Mouse (Mus musculus) bone marrow macrophage, adult 2 months (primary cell): ENCODE measurements around the gene Ptch1. TPM values are rescaled to one million over a fixed set of nuclear protein-coding genes. Genes with fewer than 3 reads are reported as not detected.

Source experiments
- H3K27ac ChIP-seq: 2 replicates; pipeline ENCODE4 v1.5.1; 2012; ENCODE audit warnings: low read depth, low read length; ENCODE audit not compliant: insufficient read depth
- H3K4me1 ChIP-seq: 2 replicates; pipeline ENCODE4 v1.6.1; 2012; ENCODE audit warnings: low read length; ENCODE audit not compliant: control insufficient read depth, insufficient read depth
- H3K4me3 ChIP-seq: 2 replicates; pipeline ENCODE4 v1.5.1; 2012; ENCODE audit warnings: mild to moderate bottlenecking, low read length, moderate library complexity; ENCODE audit not compliant: insufficient read depth
- CTCF ChIP-seq: IDR thresholded peaks from 2 replicates; pipeline ENCODE4 v1.5.1; 2012; ENCODE audit warnings: low read depth, mild to moderate bottlenecking, low read length, moderate library complexity
- POLR2A ChIP-seq: IDR thresholded peaks from 2 replicates; pipeline ENCODE4 v1.6.1; 2012; ENCODE audit warnings: mild to moderate bottlenecking, low read depth, low read length, borderline replicate concordance
- polyA plus RNA-seq: library from polyadenylated mRNA; stranded (reverse); fragments of >200 nt; gene quantifications from 2 replicates; pipeline ENCODE4 v1.2.4, GENCODE M21; 2012; ENCODE audit not compliant: missing spikeins, insufficient read depth, insufficient read length

Ptch1 gene
- polyA plus RNA-seq, 1 experiment: 2.5 TPM

DNA sequence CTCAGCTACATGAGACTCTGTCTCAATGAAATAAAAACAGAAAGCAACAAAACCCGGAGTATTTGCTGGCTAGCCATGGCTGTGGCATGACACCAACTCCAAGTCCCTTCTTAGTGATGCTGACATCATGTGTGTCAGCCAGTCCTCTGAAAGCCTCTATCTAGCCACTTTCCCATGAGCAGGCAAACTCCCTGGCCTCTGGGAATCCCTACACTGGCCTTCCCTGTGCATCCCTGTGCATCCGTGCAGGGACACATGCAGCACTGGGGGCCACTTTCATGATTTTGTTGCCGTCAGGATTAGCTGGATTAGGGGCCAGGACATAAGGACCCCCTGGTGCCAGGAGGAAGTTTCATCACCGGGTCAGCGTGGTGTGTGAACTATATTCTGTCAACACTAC lies 20.0 kb downstream of the Ptch1 start:
- Histone ChIP-seq H3K4me3 (no peak overlapping the region), H3K4me1 (peaks cover 16% of the 10 kb centered on the region), H3K27ac (no peak overlapping the region)
- TF ChIP-seq POLR2A: no peak
- TF ChIP-seq CTCF: no peak

GRCm38 (mm10) chr13:63552291-63552932 lies 21.0 kb downstream of the Ptch1 start:
- H3K4me3 ChIP-seq: no peak overlapping the region
- TF ChIP-seq CTCF: no peak
- no peak for TF ChIP-seq POLR2A

DNA sequence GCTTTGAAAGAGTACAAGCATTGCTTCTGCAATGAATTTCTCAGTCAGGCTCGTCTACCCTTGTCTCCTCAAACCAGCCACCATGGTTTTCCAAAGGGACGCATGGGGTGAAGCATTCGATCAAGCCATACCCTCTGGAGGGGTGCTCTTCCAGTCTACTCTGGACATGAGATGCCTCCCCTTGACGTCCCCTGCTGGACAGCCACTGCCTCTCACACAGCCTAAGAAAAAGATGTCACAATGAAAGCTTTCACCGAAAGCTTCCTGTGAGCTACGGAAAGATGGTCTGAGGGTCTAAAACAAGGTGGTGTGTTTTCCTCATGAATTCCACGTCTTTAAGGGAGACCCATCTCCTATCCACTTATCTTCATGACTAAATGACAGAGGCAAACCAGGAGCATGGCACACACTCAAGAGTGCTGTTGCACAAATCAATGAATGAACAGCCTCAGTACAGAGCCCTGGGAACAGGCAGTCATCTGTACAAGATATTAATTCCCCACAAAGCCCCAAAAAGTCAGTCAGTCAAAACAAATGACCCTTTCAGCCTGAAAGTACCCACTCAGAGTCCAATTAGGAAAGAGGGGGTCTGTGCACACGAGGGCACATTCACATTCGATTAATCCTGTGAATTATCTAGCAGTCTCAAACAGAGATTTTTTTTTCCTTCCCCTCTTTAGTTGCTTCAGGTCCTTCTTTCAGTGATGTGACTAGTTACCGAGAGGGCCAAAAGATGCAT lies 21.7 kb downstream of the Ptch1 start:
- no peak for TF ChIP-seq POLR2A
- TF ChIP-seq CTCF: no peak
- H3K27ac ChIP-seq: no peak overlapping the region
- H3K4me1 ChIP-seq: peaks cover 16% of the 10 kb centered on the region

More at GRCm38 (mm10) chr13:63552291-63552932, 21.0 kb downstream of the Ptch1 start:
- peaks cover 16% of the 10 kb centered on the region for H3K4me1 ChIP-seq
- H3K27ac ChIP-seq: no peak overlapping the region

GRCm38 (mm10) chr13:63550367-63550766 lies 23.0 kb downstream of the Ptch1 start:
- no peak overlapping the region for H3K27ac ChIP-seq
- H3K4me3 ChIP-seq: no peak overlapping the region
- TF ChIP-seq POLR2A: no peak
- TF ChIP-seq CTCF: no peak
- peaks cover 16% of the 10 kb centered on the region for H3K4me1 ChIP-seq

More for the DNA sequence above, 21.7 kb downstream of the Ptch1 start:
- no peak overlapping the region for H3K4me3 ChIP-seq

- Histone ChIP-seq H3K27ac (no peak overlapping the region), H3K4me1 (peaks cover 12% of the 10 kb centered on the region), H3K4me3 (no peak overlapping the region)
- TF ChIP-seq CTCF (no peak), POLR2A (no peak)
These were observed 24.2 kb downstream of the Ptch1 start for GRCm38 (mm10) chr13:63549210-63549609.

DNA sequence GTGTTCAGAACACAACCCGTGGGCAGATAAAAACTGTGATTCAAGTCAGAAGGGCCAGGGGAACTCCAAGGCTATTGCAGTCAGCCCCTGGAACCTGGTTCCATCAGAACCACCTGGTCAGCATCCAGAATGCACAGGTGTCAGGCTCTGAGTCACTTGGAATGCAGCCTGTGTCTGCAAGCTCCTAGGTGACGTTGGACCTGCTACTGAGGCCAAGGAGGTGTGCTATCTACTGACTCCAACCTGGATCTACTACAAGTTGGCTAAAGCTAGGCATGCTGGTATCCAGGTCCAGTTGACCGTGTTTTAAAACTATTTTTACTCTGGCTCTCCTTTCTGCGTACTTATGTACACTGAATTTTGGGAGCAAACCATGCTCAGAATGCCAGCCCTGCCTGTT lies 24.8 kb downstream of the Ptch1 start:
- TF ChIP-seq CTCF (no peak), POLR2A (no peak)
- Histone ChIP-seq H3K4me3 (no peak overlapping the region), H3K27ac (no peak overlapping the region), H3K4me1 (peaks cover 7% of the 10 kb centered on the region)

- Histone ChIP-seq H3K27ac (no peak overlapping the region), H3K4me1 (no peaks in the 10 kb centered on the region), H3K4me3 (no peak overlapping the region)
- no peak for TF ChIP-seq POLR2A
- TF ChIP-seq CTCF: no peak
These were observed 28.1 kb downstream of the Ptch1 start for GRCm38 (mm10) chr13:63545291-63545690.

- TF ChIP-seq POLR2A: no peak
- TF ChIP-seq CTCF: no peak
- no peaks in the 10 kb centered on the region for H3K4me1 ChIP-seq
These were observed 28.5 kb downstream of the Ptch1 start for GRCm38 (mm10) chr13:63544967-63545253.

GRCm38 (mm10) chr13:63544119-63544966 lies 29.1 kb downstream of the Ptch1 start:
- TF ChIP-seq POLR2A (no peak), CTCF (no peak)
- Histone ChIP-seq H3K27ac (no peak overlapping the region), H3K4me1 (no peaks in the 10 kb centered on the region), H3K4me3 (no peak overlapping the region)

More at GRCm38 (mm10) chr13:63544967-63545253, 28.5 kb downstream of the Ptch1 start:
- no peak overlapping the region for H3K27ac ChIP-seq
- no peak overlapping the region for H3K4me3 ChIP-seq

- Histone ChIP-seq H3K4me3 (no peak overlapping the region), H3K27ac (no peak overlapping the region), H3K4me1 (no peaks in the 10 kb centered on the region)
- TF ChIP-seq POLR2A (no peak), CTCF (no peak)
These were observed 29.9 kb downstream of the Ptch1 start for GRCm38 (mm10) chr13:63543459-63543858.
